Mouse (Mus musculus) mouse embryonic stem cell (cell line): ENCODE data around the gene Ptprt.

Experiments used
- in situ Hi-C, 2 experiments: fragments of 300-500 bp; cut with MboI; formaldehyde crosslinking; loops; 1 replicate in 1 of 2; 3 replicates in 1 of 2; pipeline ENCODE4 v1.14.3; 2019 to 2020; ENCODE audit warnings: low sequenced_read_pairs in 2 of 2, low pct_unique_long_range_greater_than_20kb in 1 of 2, mixed read lengths in 1 of 2; ENCODE audit not compliant: unreplicated experiment in 1 of 2

Gene Ptprt

GRCm38 (mm10) chr2:162129896-162130295 lies 531.1 kb downstream of the Ptprt start:
- in situ Hi-C loops: no loop called here

DNA sequence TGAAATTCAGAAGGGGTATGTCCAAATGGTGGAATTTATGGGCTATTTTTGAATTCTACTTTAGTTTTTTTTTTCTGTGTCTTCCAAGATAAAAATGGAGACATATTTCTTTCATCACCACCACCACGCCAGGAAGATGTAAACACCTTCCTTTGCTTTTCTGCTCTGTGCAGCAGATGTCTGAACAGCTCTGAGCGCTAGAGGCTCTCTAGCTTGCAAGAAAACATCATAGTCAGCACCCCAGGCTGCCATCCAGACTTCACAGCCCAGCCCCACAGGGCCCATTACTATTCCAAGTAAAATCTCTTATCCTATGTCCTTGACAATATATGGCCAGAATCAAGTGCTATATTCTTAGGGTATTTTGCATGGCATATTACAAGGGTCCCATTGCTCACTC lies 542.9 kb downstream of the Ptprt start:
- in situ Hi-C loops: no loop called here

GRCm38 (mm10) chr2:162082391-162082790 lies 578.6 kb downstream of the Ptprt start:
- in situ Hi-C loops: no loop called here

GRCm38 (mm10) chr2:162080717-162081398 lies 580.1 kb downstream of the Ptprt start:
- in situ Hi-C loops: no loop called here

DNA sequence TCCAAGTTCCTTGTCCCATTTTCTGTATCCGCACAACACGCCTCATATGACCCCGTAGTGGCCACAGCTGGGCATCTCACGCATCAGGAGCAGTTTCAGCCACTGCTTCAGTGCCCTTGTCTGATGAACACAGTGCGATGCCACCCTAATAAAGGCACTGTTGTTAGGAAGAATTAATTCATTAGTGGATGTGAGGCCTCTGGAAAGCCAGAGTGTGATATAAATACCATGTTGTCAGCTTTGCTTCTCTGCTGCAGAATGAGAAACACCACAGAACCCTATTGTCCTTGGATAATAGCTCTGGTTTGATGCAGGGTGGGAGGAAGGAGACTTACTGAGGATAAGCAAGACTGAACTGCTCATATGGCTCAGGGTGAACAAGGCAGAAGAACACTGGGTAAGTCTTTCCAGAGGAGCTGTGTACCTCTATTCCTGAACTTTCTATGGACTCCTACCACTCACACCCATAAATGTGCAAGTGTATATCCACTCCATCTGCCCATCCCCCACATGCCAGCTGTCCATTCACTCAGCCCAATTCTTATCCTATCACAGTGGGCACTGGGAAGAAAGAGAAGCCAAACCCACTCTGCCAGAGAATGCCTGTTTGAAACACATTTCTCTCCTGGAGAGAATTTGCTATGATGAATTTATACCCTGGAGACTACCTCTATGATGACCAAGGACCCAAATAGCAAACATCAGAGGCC lies 582.2 kb downstream of the Ptprt start:
- in situ Hi-C loops: no loop called here

- in situ Hi-C loops: no loop called here
Observed at GRCm38 (mm10) chr2:162052816-162053215, 608.1 kb downstream of the Ptprt start.

- in situ Hi-C loops: no loop called here
Observed at GRCm38 (mm10) chr2:162050198-162050597, 610.7 kb downstream of the Ptprt start.

DNA sequence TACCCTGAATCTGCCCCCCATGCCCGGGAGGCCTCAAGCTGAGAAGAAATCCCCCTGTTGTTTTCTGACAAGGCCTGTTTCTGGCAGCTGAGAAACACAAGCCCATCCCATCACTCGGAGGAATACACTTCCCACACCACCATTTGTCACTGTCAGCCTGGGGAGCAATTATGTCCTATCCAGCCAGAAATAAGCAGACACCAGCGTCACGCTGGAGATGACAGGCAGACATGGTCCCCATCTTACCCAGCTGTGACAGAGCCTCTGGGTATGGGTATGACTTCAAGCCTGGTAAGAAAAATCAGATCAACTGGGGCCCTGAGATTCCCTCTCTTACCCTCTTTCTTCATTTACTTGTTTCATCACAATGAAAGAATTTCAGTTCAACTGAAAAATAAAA lies 625.3 kb downstream of the Ptprt start:
- in situ Hi-C loops: no loop called here

- in situ Hi-C loops: no loop called here
Observed at GRCm38 (mm10) chr2:162031636-162032035, 629.3 kb downstream of the Ptprt start.

DNA sequence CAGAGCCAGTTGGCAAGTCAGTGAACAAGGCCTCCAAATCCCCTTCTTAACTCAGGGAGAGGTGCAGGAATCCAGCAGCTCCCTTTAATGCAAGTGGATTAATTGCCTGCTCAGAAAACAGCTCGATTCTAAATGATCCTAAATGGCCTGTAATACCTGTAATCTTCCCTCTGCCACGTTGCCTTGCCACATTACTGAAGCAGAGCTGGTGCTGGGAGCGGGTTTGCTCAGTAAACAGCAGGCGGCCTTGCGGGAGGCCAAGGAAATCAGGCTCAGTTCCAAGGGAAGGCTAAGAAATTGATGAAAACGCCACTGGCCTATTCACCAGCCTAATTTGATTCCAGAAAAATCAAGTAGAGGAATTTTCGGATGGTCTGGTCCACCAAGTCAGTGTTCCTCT lies 659.9 kb downstream of the Ptprt start:
- in situ Hi-C loops: no loop called here

GRCm38 (mm10) chr2:161982311-161982710 lies 678.6 kb downstream of the Ptprt start:
- in situ Hi-C loops: no loop called here

DNA sequence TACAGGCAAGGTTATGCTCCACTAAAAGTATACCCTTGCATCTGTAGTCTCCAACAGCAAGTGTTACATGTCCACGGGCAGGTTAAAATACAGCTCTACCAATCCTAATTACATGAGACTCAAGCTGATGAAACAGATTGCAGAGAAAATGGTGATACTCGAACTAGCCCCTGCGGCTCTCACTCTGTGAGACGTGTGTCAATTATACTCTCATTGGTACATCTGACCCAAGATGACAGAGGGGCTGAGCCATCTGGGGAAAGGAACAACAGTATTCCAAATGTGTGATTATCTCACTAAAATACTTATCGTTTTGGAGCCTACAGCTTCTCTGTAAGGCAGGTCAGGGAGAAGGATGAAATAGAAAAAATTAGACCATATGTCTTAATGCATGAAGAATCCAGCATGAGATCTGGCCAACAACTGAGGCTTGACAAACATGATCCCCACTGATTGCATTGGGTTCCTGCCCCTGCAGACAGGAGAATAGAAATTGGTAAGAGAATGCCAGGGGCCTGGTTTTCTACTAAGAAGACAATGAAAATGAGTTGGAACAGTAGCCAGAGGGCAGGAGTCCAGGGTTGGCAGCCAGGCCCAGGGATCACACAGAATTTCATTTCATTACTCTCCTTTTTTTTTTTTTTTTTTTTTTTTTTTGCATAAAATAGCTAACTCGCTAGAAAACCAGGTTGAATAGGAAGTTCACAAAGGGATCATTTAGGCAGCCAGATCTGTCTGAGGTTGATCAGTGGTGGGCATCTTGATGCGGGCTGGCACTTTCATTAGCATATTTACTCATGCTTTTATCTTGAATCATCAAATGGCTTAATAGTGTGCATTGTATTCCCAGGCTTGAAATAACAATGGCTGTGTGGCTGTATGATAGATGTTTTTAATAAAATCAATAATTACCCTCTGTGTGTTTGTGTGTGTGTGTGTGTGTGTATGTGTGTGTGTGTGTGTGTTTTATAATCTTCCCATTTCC lies 699.5 kb downstream of the Ptprt start:
- in situ Hi-C loops: no loop called here

DNA sequence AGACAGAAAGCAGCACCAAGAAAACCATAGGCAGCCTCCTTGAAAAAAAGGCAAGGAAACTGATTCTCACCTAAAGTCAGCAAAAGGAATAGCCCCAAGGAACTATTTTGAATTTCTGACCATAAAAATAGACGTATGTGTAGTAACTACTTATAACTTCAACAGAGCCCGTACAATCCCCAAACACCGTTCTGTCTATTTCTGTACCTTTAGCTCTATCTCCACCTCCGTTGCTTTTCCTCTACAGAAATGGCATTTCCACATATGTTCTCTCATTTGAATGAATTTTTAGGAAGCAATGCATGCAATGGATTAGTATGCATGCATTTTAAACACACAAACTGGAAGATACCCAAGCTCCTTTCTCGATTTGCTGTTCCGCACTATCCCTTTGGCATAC lies 715.5 kb downstream of the Ptprt start:
- in situ Hi-C loops: no loop called here

DNA sequence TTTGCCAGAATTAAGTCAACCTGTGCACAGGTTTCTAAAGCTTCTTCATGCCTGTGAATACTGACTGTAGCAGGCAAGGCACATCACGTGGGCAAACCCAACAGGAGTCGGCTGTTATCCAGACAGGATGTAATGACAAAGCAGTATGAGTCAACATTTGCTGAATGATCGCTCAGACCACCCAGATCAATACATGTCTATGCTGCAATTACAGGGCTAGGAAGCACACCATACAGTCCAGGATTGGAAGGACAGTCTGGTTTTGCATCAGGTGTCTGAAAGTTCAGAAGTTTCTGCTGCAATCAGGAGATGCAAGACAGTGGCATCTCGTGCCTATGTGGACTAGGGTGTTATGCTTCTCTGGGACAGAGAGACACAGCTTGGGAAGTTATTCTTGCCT lies 716.3 kb downstream of the Ptprt start:
- in situ Hi-C loops: no loop called here

DNA sequence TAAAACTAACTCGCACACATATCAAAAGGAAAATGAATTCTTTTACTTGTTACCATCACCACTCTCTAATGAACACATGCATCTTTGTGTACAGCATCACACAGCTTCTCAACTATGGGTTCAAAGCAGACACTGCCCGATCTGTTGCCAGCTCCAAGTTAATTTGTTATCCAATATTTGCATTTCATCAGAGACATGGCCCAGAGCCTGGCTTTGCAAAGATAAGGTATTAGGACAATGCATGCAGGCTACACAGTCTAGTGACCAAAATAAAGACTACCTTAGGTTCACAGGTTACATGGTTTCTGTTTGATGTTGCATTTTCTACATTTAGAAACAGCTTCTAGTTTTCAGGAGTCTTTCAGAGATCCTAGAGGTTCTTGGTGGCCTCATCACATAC lies 719.0 kb downstream of the Ptprt start:
- in situ Hi-C loops: no loop called here

DNA sequence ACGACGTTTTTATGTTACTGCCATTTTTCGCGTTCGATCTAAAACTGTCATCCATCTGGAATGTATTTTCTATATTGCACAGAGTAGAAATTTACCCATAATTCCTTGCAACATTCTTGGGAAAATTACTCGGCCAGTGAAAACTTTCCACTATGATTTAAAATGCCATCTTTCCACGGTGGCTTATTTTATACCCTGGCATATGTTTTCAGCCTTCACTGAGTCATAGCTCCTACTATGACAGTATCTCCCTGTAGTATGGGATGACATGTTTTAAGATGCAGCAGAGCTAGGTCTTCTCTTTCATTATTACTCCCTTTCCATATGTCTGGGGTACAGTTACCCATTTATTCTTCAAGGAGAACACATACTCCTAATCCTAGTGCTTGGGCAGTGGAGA lies 753.7 kb downstream of the Ptprt start:
- in situ Hi-C loops: no loop called here

- in situ Hi-C loops: no loop called here
Observed at GRCm38 (mm10) chr2:161902196-161902595, 758.8 kb downstream of the Ptprt start.

DNA sequence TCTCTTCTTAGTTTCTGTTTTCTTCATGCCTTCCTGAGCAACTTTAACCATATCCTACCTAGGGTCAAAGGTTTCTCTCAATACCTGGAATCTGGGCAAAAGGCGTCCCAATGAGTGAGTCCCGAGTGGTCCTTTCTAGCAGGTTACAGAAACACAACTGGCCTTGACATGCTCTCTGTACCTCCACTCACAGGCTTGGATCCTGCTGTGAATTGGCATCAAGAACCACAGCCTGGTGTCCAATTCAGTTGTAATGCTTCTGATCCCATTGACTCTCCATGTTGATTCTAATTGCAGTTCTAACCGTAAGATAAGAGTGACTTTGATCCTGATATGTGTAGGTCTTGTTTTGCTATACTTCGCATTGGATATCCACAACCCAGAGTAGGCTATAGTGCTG lies 776.5 kb downstream of the Ptprt start:
- in situ Hi-C loops: no loop called here

DNA sequence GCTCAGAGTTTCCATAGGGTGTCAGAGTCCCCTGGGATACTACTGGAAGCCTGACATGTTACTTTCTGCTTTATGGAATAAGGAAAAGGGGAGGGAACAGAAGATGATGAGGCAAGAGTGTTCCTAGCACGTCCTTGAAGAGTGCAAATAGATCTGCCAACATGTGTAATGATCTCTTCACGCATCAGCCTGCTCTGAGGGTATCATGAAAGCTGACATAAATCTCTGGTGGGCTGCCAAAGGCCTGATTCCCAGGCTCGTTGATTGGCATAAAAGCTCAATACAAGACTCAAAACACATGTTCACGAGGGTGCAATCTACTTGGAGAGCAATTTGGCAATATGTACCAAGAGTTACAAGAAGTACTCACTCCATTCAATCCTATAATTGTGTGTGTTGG lies 778.4 kb downstream of the Ptprt start:
- in situ Hi-C loops: no loop called here
